Mouse (Mus musculus) MEL (cell line): ENCODE measurements at regions not wholly inside any gene's neighbourhood (a gene's known extent, or its start where the extent isn't known, plus 50 kb on each side); places are given as distances from the start of the nearest gene placed in this dataset.

Experiments used
- DNase-seq: peaks from one replicate; pipeline ENCODE4 v3.0.0; 2011; ENCODE audit warnings: low read depth, low spot score
- H3K27ac ChIP-seq: 2 replicates; pipeline ENCODE4 v1.5.1; 2012; ENCODE audit warnings: low read depth, mild to moderate bottlenecking, control low read depth, low read length, moderate library complexity; ENCODE audit not compliant: control insufficient read depth
- H3K27me3 ChIP-seq, 2 experiments: fragments of 150-350 bp in 1 of 2; sonication (generic) in 1 of 2; 2 replicates each; pipeline ENCODE4 v1.6.1; 2012; ENCODE audit warnings: low read length in 2 of 2, mild to moderate bottlenecking in 2 of 2, improper control_type of control experiment in 1 of 2, moderate library complexity in 1 of 2; ENCODE audit not compliant: insufficient read depth in 2 of 2, control insufficient read depth in 1 of 2
- H3K36me3 ChIP-seq, 2 experiments: 2 replicates each; pipeline ENCODE4 v1.6.1; 2012 to 2014; ENCODE audit warnings: low read length in 2 of 2, improper control_type of control experiment in 1 of 2, inconsistent platforms in 1 of 2, mild to moderate bottlenecking in 1 of 2; ENCODE audit not compliant: insufficient read depth in 2 of 2, control insufficient read depth in 1 of 2
- H3K4me1 ChIP-seq, 2 experiments: fragments of 150-350 bp in 1 of 2; sonication (generic) in 1 of 2; 2 replicates each; pipeline ENCODE4 v1.6.1; 2012; ENCODE audit warnings: low read length in 2 of 2, improper control_type of control experiment in 1 of 2, mild to moderate bottlenecking in 1 of 2; ENCODE audit not compliant: insufficient read depth in 2 of 2, control insufficient read depth in 1 of 2
- H3K4me3 ChIP-seq, 2 experiments: fragments of 150-350 bp in 1 of 2; sonication (generic) in 1 of 2; 2 replicates each; pipeline ENCODE4 v1.5.1; 2012; ENCODE audit warnings: low read depth in 2 of 2, low read length in 2 of 2, mild to moderate bottlenecking in 2 of 2, moderate library complexity in 2 of 2, control low read depth in 1 of 2, improper control_type of control experiment in 1 of 2; ENCODE audit not compliant: control insufficient read depth in 1 of 2, insufficient read depth in 1 of 2
- H3K79me2 ChIP-seq: 2 replicates; pipeline ENCODE4 v1.6.1; 2012; ENCODE audit warnings: mild to moderate bottlenecking, low read length, moderate library complexity; ENCODE audit not compliant: control insufficient read depth, poor library complexity, insufficient read depth
- H3K9ac ChIP-seq: 2 replicates; pipeline ENCODE4 v1.6.1; 2012; ENCODE audit warnings: low read depth, mild to moderate bottlenecking, control low read depth, low read length, moderate library complexity; ENCODE audit not compliant: control insufficient read depth, poor library complexity, severe bottlenecking
- H3K9me3 ChIP-seq: fragments of 150-350 bp; sonication (generic); replicated peaks from 2 replicates; pipeline ENCODE4 v1.6.1; 2012; ENCODE audit warnings: mild to moderate bottlenecking, low read length, improper control_type of control experiment, moderate library complexity; ENCODE audit not compliant: insufficient read depth
- CHD2 ChIP-seq: IDR thresholded peaks from 2 replicates; pipeline ENCODE4 v1.6.1; 2011; ENCODE audit warnings: low read length, improper control_type of control experiment
- CTCF ChIP-seq, 3 experiments: IDR thresholded peaks in 2 of 3; conservative IDR thresholded peaks in 1 of 3; 2 replicates each; pipeline ENCODE4 v1.5.1; 2011 to 2012; ENCODE audit warnings: low read length in 3 of 3, low read depth in 2 of 3, mild to moderate bottlenecking in 2 of 3, improper control_type of control experiment in 1 of 3, inconsistent platforms in 1 of 3, mixed read lengths in 1 of 3, moderate library complexity in 1 of 3; ENCODE audit not compliant: control insufficient read depth in 1 of 3, insufficient read depth in 1 of 3, poor library complexity in 1 of 3, severe bottlenecking in 1 of 3
- ELF1 ChIP-seq: IDR thresholded peaks from 2 replicates; pipeline ENCODE4 v1.6.1; 2014; ENCODE audit warnings: low read depth, mild to moderate bottlenecking, inconsistent platforms, low read length, improper control_type of control experiment, moderate library complexity
- EP300 ChIP-seq, 2 experiments: IDR thresholded peaks; 2 replicates each; pipeline ENCODE4 v1.6.1; 2011; ENCODE audit warnings: improper control_type of control experiment in 2 of 2, low read length in 2 of 2, low read depth in 1 of 2, mild to moderate bottlenecking in 1 of 2
- ETS1 ChIP-seq: IDR thresholded peaks from 2 replicates; pipeline ENCODE4 v1.6.1; 2012; ENCODE audit warnings: low read depth, mild to moderate bottlenecking, inconsistent platforms, low read length, improper control_type of control experiment, moderate library complexity
- GATA1 ChIP-seq: IDR thresholded peaks from 2 replicates; pipeline ENCODE4 v1.6.1; 2011; ENCODE audit warnings: low read depth, low read length, improper control_type of control experiment
- HCFC1 ChIP-seq: IDR thresholded peaks from 2 replicates; pipeline ENCODE4 v1.6.1; 2012; ENCODE audit warnings: low read depth, mild to moderate bottlenecking, inconsistent platforms, low read length, improper control_type of control experiment, moderate library complexity
- JUND ChIP-seq: IDR thresholded peaks from 2 replicates; pipeline ENCODE4 v1.6.1; 2011; ENCODE audit warnings: low read depth, mild to moderate bottlenecking, improper control_type of control experiment, low read length
- KAT2A ChIP-seq: conservative IDR thresholded peaks from 2 replicates; pipeline ENCODE4 v1.6.1; 2012; ENCODE audit warnings: low read depth, low read length, improper control_type of control experiment, inconsistent platforms
- MAX ChIP-seq: IDR thresholded peaks from 2 replicates; pipeline ENCODE4 v1.6.1; 2011; ENCODE audit warnings: low read length, improper control_type of control experiment
- MAZ ChIP-seq: IDR thresholded peaks from 2 replicates; pipeline ENCODE4 v1.6.1; 2012; ENCODE audit warnings: low read depth, mild to moderate bottlenecking, inconsistent platforms, low read length, improper control_type of control experiment
- MXI1 ChIP-seq: IDR thresholded peaks from 2 replicates; pipeline ENCODE4 v1.6.1; 2011; ENCODE audit warnings: mild to moderate bottlenecking, low read depth, low read length, improper control_type of control experiment
- MYB ChIP-seq: IDR thresholded peaks from 2 replicates; pipeline ENCODE4 v1.6.1; 2011; ENCODE audit warnings: mild to moderate bottlenecking, low read depth, low read length, improper control_type of control experiment
- NRF1 ChIP-seq: IDR thresholded peaks from 2 replicates; pipeline ENCODE4 v1.6.1; 2014; ENCODE audit warnings: low read depth, mild to moderate bottlenecking, inconsistent platforms, low read length, improper control_type of control experiment, moderate library complexity; ENCODE audit not compliant: poor library complexity, insufficient read depth, severe bottlenecking
- RAD21 ChIP-seq: IDR thresholded peaks from 2 replicates; pipeline ENCODE4 v1.6.1; 2011; ENCODE audit warnings: mild to moderate bottlenecking, low read depth, low read length, improper control_type of control experiment
- SMC3 ChIP-seq: IDR thresholded peaks from 2 replicates; pipeline ENCODE4 v1.6.1; 2011; ENCODE audit warnings: low read depth, low read length, improper control_type of control experiment
- TAL1 ChIP-seq: IDR thresholded peaks from 2 replicates; pipeline ENCODE4 v1.6.1; 2012; ENCODE audit warnings: mild to moderate bottlenecking, inconsistent platforms, low read length, moderate library complexity, mixed read lengths
- TBP ChIP-seq: IDR thresholded peaks from 2 replicates; pipeline ENCODE4 v1.8.0; 2011; ENCODE audit warnings: low read depth, low read length, improper control_type of control experiment
- ZC3H11A ChIP-seq: IDR thresholded peaks from 2 replicates; pipeline ENCODE4 v1.6.1; 2012; ENCODE audit warnings: low read depth, mild to moderate bottlenecking, inconsistent platforms, low read length, improper control_type of control experiment
- ZNF384 ChIP-seq: IDR thresholded peaks from 2 replicates; pipeline ENCODE4 v1.6.1; 2012; ENCODE audit warnings: low read depth, mild to moderate bottlenecking, inconsistent platforms, low read length, improper control_type of control experiment

DNA sequence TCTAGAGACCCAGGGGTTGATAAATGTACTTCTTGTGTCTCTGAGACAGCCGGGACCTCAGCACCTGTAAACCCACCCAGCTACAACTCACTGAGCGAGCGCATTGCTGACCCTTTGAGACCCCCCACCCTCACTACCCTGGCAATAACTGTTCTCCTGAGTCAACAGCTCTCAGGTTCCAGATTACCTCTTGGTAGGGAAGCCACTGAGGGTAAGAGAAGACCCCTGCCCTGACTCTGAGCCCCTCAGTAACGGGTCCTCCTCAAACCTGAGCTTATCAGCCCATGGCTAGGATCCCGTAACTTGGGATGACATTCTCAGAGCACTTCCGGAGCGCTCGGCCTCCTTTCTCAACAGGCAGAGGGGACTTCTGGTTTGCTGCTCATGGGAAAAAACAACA lies 245.8 kb downstream of the Tle3 start:
- no peak overlapping the region for H3K27ac ChIP-seq
- TF ChIP-seq HCFC1, result no peak
- TF ChIP-seq CTCF (IDR thresholded peaks at IDR 0.05 in 2 of 3, conservative IDR thresholded peaks at IDR 0.05 in 1 of 3; ENCODE audit: control insufficient read depth in 1 of 3, insufficient read depth in 1 of 3, low read depth in 2 of 3, low read length in 3 of 3, poor library complexity in 1 of 3, severe bottlenecking in 1 of 3), result no peak
- no peak for TF ChIP-seq ELF1
- no peak for TF ChIP-seq RAD21
- no peak for TF ChIP-seq EP300 (IDR thresholded peaks at IDR 0.05; ENCODE audit: low read depth in 1 of 2, low read length in 2 of 2)
- no peak for TF ChIP-seq MXI1
- TF ChIP-seq ETS1, result no peak
- no peak for TF ChIP-seq JUND
- TF ChIP-seq SMC3, result no peak
- TF ChIP-seq MAX, result no peak
- no peak for TF ChIP-seq KAT2A
- no peak for TF ChIP-seq MYB
- no peak overlapping the region for H3K9ac ChIP-seq
- H3K9me3 ChIP-seq, result no peaks in the 10 kb centered on the region
- no peak for DNase-seq
- H3K4me1 ChIP-seq, result no peaks in the 10 kb centered on the region
- H3K27me3 ChIP-seq, result peaks cover 9 to 23% of the 10 kb centered on the region in 2 experiments
- no peak overlapping the region for H3K4me3 ChIP-seq
- no peaks in the 10 kb centered on the region for H3K36me3 ChIP-seq
- no peaks in the 10 kb centered on the region for H3K79me2 ChIP-seq

DNA sequence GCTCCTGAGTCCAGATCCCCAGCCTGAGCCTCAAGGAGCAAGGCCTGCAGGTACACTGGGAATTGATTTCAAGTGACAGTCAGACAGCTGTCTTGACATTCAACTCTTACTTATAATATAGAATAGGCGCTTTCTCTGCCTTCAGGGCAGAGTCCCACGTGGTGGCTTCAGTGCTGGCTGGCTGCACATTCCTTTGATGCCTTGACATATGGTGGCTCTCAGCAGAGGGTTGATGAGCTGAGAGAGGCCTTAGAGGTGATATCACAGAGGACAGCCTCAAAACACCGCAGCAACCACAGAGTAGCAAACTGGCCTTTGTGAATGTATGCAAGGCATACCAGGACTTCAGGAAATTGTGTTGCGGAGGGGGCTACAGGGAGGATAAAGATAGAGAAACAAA lies 243.4 kb downstream of the Tle3 start:
- Histone ChIP-seq H3K36me3 (no peaks in the 10 kb centered on the region), H3K27me3 (peaks cover 9 to 23% of the 10 kb centered on the region in 2 experiments), H3K79me2 (no peaks in the 10 kb centered on the region), H3K4me3 (no peak overlapping the region), H3K27ac (no peak overlapping the region), H3K4me1 (no peaks in the 10 kb centered on the region), H3K9ac (no peak overlapping the region), H3K9me3 (no peaks in the 10 kb centered on the region)
- TF ChIP-seq NRF1, result no peak
- no peak for TF ChIP-seq CHD2
- TF ChIP-seq MAZ, result no peak
- TF ChIP-seq ZC3H11A, result no peak
- TF ChIP-seq TBP, result no peak
- no peak for TF ChIP-seq ELF1
- TF ChIP-seq GATA1, result no peak
- no peak for TF ChIP-seq TAL1
- TF ChIP-seq CTCF (IDR thresholded peaks at IDR 0.05 in 2 of 3, conservative IDR thresholded peaks at IDR 0.05 in 1 of 3; ENCODE audit: control insufficient read depth in 1 of 3, insufficient read depth in 1 of 3, low read depth in 2 of 3, low read length in 3 of 3, poor library complexity in 1 of 3, severe bottlenecking in 1 of 3), result no peak
- no peak for TF ChIP-seq HCFC1
- no peak for TF ChIP-seq ZNF384
- DNase-seq, result no peak
